Mouse (Mus musculus) lung, adult 2 months (tissue): ENCODE data around the gene Gm5901.

Experiments used
- CTCF ChIP-seq: fragments of 200-500 bp; IDR thresholded peaks from 2 replicates; pipeline ENCODE4 v1.5.1; 2011; ENCODE audit warnings: mild to moderate bottlenecking, low read length, control low read depth; ENCODE audit not compliant: insufficient read depth
- POLR2A ChIP-seq: fragments of 200-500 bp; IDR thresholded peaks from 2 replicates; pipeline ENCODE4 v1.6.1; 2011; ENCODE audit warnings: low read depth, mild to moderate bottlenecking, control low read depth, low read length, borderline replicate concordance; ENCODE audit errors: extremely low read depth

- TF ChIP-seq POLR2A (no peak), CTCF (no peak)
Measured at GRCm38 (mm10) chr7:105374866-105375265, at the start of gene Gm5901.
